Mouse (Mus musculus): ENCODE data around the gene Pdia2.
"Not testable (repeated sequence)": the region's sequence is repeated elsewhere in the genome, so short reads cannot be mapped to it uniquely, and the experiment has no call there.

The Pdia2 gene

GRCm38 (mm10) chr17:26200831-26201705 lies 2.2 kb upstream of the Pdia2 start:
- no peak for DNase-seq (ENCODE audit: low spot score in 2 of 2)

- no peak for DNase-seq (ENCODE audit: low spot score in 2 of 2)
Measured at GRCm38 (mm10) chr17:26192481-26193190, 6.3 kb downstream of the Pdia2 start.

- DNase-seq (ENCODE audit: low spot score in 2 of 2) = not testable (repeated sequence)
Measured at GRCm38 (mm10) chr17:26191486-26191885, 7.4 kb downstream of the Pdia2 start.

GRCm38 (mm10) chr17:26188091-26188805 lies 10.6 kb downstream of the Pdia2 start:
- DNase-seq (ENCODE audit: low spot score in 2 of 2) = no peak

GRCm38 (mm10) chr17:26187592-26187991 lies 11.3 kb downstream of the Pdia2 start:
- no peak for DNase-seq (ENCODE audit: low spot score in 2 of 2)

GRCm38 (mm10) chr17:26181179-26181578 lies 17.7 kb downstream of the Pdia2 start:
- DNase-seq (ENCODE audit: low spot score in 2 of 2) = no peak

GRCm38 (mm10) chr17:26178611-26179010 lies 20.3 kb downstream of the Pdia2 start:
- DNase-seq (ENCODE audit: low spot score in 2 of 2) = no peak

- DNase-seq (ENCODE audit: low spot score in 2 of 2) = not testable (repeated sequence)
Measured at GRCm38 (mm10) chr17:26175248-26175647, 23.6 kb downstream of the Pdia2 start.

- DNase-seq (ENCODE audit: low spot score in 2 of 2) = no peak
Measured at GRCm38 (mm10) chr17:26168039-26168438, 30.8 kb downstream of the Pdia2 start.

- no peak for DNase-seq (ENCODE audit: low spot score in 2 of 2)
Measured at GRCm38 (mm10) chr17:26162736-26163135, 36.2 kb downstream of the Pdia2 start.

- no peak for DNase-seq (ENCODE audit: low spot score in 2 of 2)
Measured at GRCm38 (mm10) chr17:26151886-26152630, 46.8 kb downstream of the Pdia2 start.

- no peak for DNase-seq (ENCODE audit: low spot score in 2 of 2)
Measured at GRCm38 (mm10) chr17:26149056-26149455, 49.8 kb downstream of the Pdia2 start.

Measured in frontal cortex, postnatal 10 days (tissue).